Mouse (Mus musculus) neural tube, embryonic 14.5 days (tissue): Measurements from ENCODE around the gene Tra2b. TPM values are rescaled to one million over a fixed set of nuclear protein-coding genes. Genes with fewer than 3 reads are reported as not detected.

Experiments
- polyA plus RNA-seq: library from polyadenylated mRNA; unstranded; fragments of >200 nt; fragmentation: Nextera tagmentation; extraction: Ambion mirVana; gene quantifications from 2 replicates; pipeline ENCODE4 v1.2.1, GENCODE M21; 2014

Tra2b gene
- polyA plus RNA-seq, 1 experiment from 2014 or later = 250 TPM

Other genes starting within 250 kb of the Tra2b start
- 16.6 and 28.2 TPM in 2 replicates for gene Igf2bp2, start 102.7 kb downstream of the Tra2b start, polyA plus RNA-seq
- 18.3 and 26.1 TPM in 2 replicates for gene Etv5, start 173.7 kb upstream of the Tra2b start, polyA plus RNA-seq